Mouse (Mus musculus) testis, adult 2 months (tissue): ENCODE measurements around the gene Hoxd1. TPM values are rescaled to one million over a fixed set of nuclear protein-coding genes. Genes with fewer than 3 reads are reported as not detected.

Experiments
- H3K27ac ChIP-seq: fragments of 200-500 bp; 2 replicates; pipeline ENCODE4 v1.5.1; 2012; ENCODE audit warnings: low read depth, low read length; ENCODE audit not compliant: control insufficient read depth, insufficient read depth
- H3K27me3 ChIP-seq: fragments of 200-500 bp; 2 replicates; pipeline ENCODE4 v1.6.1; 2012; ENCODE audit warnings: mild to moderate bottlenecking, low read length, moderate library complexity; ENCODE audit not compliant: control insufficient read depth, insufficient read depth
- H3K36me3 ChIP-seq: fragments of 200-500 bp; 2 replicates; pipeline ENCODE4 v1.6.1; 2012; ENCODE audit warnings: mild to moderate bottlenecking, low read length; ENCODE audit not compliant: control insufficient read depth, insufficient read depth
- H3K4me1 ChIP-seq: fragments of 200-500 bp; 2 replicates; pipeline ENCODE4 v1.6.1; 2012; ENCODE audit warnings: low read length; ENCODE audit not compliant: control insufficient read depth, insufficient read depth
- H3K4me3 ChIP-seq: fragments of 200-500 bp; 2 replicates; pipeline ENCODE4 v1.5.1; 2012; ENCODE audit warnings: low read depth, mild to moderate bottlenecking, low read length, moderate library complexity, mixed read lengths; ENCODE audit not compliant: control insufficient read depth
- CTCF ChIP-seq: fragments of 200-500 bp; IDR thresholded peaks from 2 replicates; pipeline ENCODE4 v1.5.1; 2012; ENCODE audit warnings: low read depth, mild to moderate bottlenecking, inconsistent platforms, low read length, moderate library complexity; ENCODE audit not compliant: control insufficient read depth, insufficient read depth, insufficient replicate concordance
- POLR2A ChIP-seq: fragments of 200-500 bp; IDR thresholded peaks from 2 replicates; pipeline ENCODE4 v1.6.1; 2012; ENCODE audit warnings: low read depth, mild to moderate bottlenecking, inconsistent platforms, low read length, moderate library complexity; ENCODE audit not compliant: control insufficient read depth
- polyA plus RNA-seq: library from polyadenylated mRNA; depleted of rRNA; stranded (reverse); fragments of >200 nt; gene quantifications from 2 replicates; pipeline ENCODE4 v1.2.3, GENCODE M21; 2012; rRNA removed

The Hoxd1 gene
- not detected in 2 replicates for polyA plus RNA-seq

- H3K36me3 ChIP-seq = no peaks in the 10 kb centered on the region
- peaks cover 13% of the 10 kb centered on the region for H3K4me1 ChIP-seq
- TF ChIP-seq POLR2A = no peak
- no peak for TF ChIP-seq CTCF
- no peaks in the 10 kb centered on the region for H3K27me3 ChIP-seq
- H3K4me3 ChIP-seq = peak within 1 kb of the TSS; percentile 52
- no peak within 1 kb of the TSS for H3K27ac ChIP-seq
Observed at GRCm38 (mm10) chr2:74762522-74763244, at the start of gene Hoxd1. Hoxd1 (plus strand) TSS chr2:74762980.

- Histone ChIP-seq H3K4me3 (peak overlapping the region; percentile 36; the same call in 1 of the 2 replicates), H3K36me3 (no peaks in the 10 kb centered on the region), H3K27me3 (peaks cover 7% of the 10 kb centered on the region; the same call in 1 of the 2 replicates), H3K4me1 (peaks cover 28% of the 10 kb centered on the region), H3K27ac (peak overlapping the region; percentile 57; the same call in 1 of the 2 replicates)
- no peak for TF ChIP-seq POLR2A
- no peak for TF ChIP-seq CTCF
Observed at GRCm38 (mm10) chr2:74713239-74714150, 49.3 kb upstream of the Hoxd1 start.

- TF ChIP-seq CTCF = no peak
- no peak for TF ChIP-seq POLR2A
- Histone ChIP-seq H3K27ac (peak overlapping the region; percentile 57; the same call in 1 of the 2 replicates), H3K4me3 (no peak overlapping the region), H3K27me3 (peaks cover 7% of the 10 kb centered on the region; the same call in 1 of the 2 replicates), H3K4me1 (peaks cover 28% of the 10 kb centered on the region), H3K36me3 (no peaks in the 10 kb centered on the region)
Observed at GRCm38 (mm10) chr2:74714156-74714789, 48.5 kb upstream of the Hoxd1 start.

GRCm38 (mm10) chr2:74714881-74715280 lies 47.9 kb upstream of the Hoxd1 start:
- Histone ChIP-seq H3K27me3 (peaks cover 7% of the 10 kb centered on the region; the same call in 1 of the 2 replicates), H3K27ac (peak overlapping the region; percentile 90), H3K36me3 (no peaks in the 10 kb centered on the region), H3K4me1 (peaks cover 28% of the 10 kb centered on the region), H3K4me3 (peak overlapping the region; percentile 78)
- TF ChIP-seq CTCF = no peak
- TF ChIP-seq POLR2A = peak; percentile 41; the same call in 1 of the 2 replicates

- H3K27ac ChIP-seq = peak overlapping the region; percentile 90
- peaks cover 28% of the 10 kb centered on the region for H3K4me1 ChIP-seq
- peaks cover 7% of the 10 kb centered on the region; the same call in 1 of the 2 replicates for H3K27me3 ChIP-seq
- TF ChIP-seq POLR2A (peak; percentile 59), CTCF (peak; percentile 85)
- peak overlapping the region; percentile 78 for H3K4me3 ChIP-seq
- no peaks in the 10 kb centered on the region for H3K36me3 ChIP-seq
Observed at GRCm38 (mm10) chr2:74715504-74716241, 47.1 kb upstream of the Hoxd1 start.

- Histone ChIP-seq H3K27me3 (no peaks in the 10 kb centered on the region), H3K27ac (no peak overlapping the region), H3K36me3 (no peaks in the 10 kb centered on the region), H3K4me3 (no peak overlapping the region), H3K4me1 (peaks cover 20% of the 10 kb centered on the region)
- TF ChIP-seq POLR2A = no peak
- TF ChIP-seq CTCF = no peak
Observed at GRCm38 (mm10) chr2:74720384-74720783, 42.4 kb upstream of the Hoxd1 start.
